Mouse (Mus musculus) limb, embryonic 11.5 days (tissue): ENCODE data around the gene Oip5. TPM values are rescaled to one million over a fixed set of nuclear protein-coding genes. Genes with fewer than 3 reads are reported as not detected.
"Not testable (repeated sequence)": the region's sequence is repeated elsewhere in the genome, so short reads cannot be mapped to it uniquely, and the experiment has no call there.

Experiments
- ATAC-seq: fragments of 200-750 bp; cut with Nextera tagmentation; 2 replicates; pipeline ENCODE4 v1.8.0; 2017; ENCODE audit warnings: low read depth; ENCODE audit not compliant: insufficient number of reproducible peaks, low FRiP score, low TSS enrichment
- DNase-seq: peaks from one replicate; pipeline ENCODE4 v3.0.0-alpha.2; 2015; ENCODE audit warnings: low spot score
- H3K27ac ChIP-seq: fragments of 300-500 bp; sonication (generic); replicated peaks from 2 replicates; pipeline ENCODE4 v1.5.1; 2014; ENCODE audit warnings: low read depth, mild to moderate bottlenecking, low read length
- H3K27me3 ChIP-seq: fragments of 300-500 bp; sonication (generic); 2 replicates; pipeline ENCODE4 v1.6.1; 2014; ENCODE audit warnings: mild to moderate bottlenecking, low read length, mixed read lengths; ENCODE audit not compliant: control insufficient read depth, insufficient read depth
- H3K36me3 ChIP-seq: fragments of 300-500 bp; sonication (generic); 2 replicates; pipeline ENCODE4 v1.6.1; 2014; ENCODE audit warnings: mild to moderate bottlenecking, low read length, moderate library complexity, mixed read lengths; ENCODE audit not compliant: control insufficient read depth, insufficient read depth
- H3K4me1 ChIP-seq: fragments of 300-500 bp; sonication (generic); 2 replicates; pipeline ENCODE4 v1.6.1; 2014; ENCODE audit warnings: low read length, mixed read lengths; ENCODE audit not compliant: control insufficient read depth, insufficient read depth
- H3K4me2 ChIP-seq: fragments of 300-500 bp; sonication (generic); 2 replicates; pipeline ENCODE4 v1.6.1; 2014; ENCODE audit warnings: low read depth, mild to moderate bottlenecking, moderate library complexity; ENCODE audit not compliant: severe bottlenecking
- H3K4me3 ChIP-seq: fragments of 300-500 bp; sonication (generic); 2 replicates; pipeline ENCODE4 v1.5.1; 2014; ENCODE audit warnings: low read depth, low read length
- H3K9ac ChIP-seq: fragments of 300-500 bp; sonication (generic); 2 replicates; pipeline ENCODE4 v1.6.1; 2014; ENCODE audit warnings: mild to moderate bottlenecking, low read length
- H3K9me3 ChIP-seq: fragments of 300-500 bp; sonication (generic); 2 replicates; pipeline ENCODE4 v1.6.1; 2016; ENCODE audit warnings: low read length; ENCODE audit not compliant: control insufficient read depth
- WGBS: fragments of 180-500 bp; shearing (Covaris S2); extraction: QIAGEN DNeasy Blood & Tissue Kit; methylation state at CpG from one replicate; pipeline ENCODE4 v1.1.7; 2014; 5-methylcytosine and 5-hydroxymethylcytosine counted together
- polyA plus RNA-seq: library from polyadenylated mRNA; unstranded; fragments of >200 nt; fragmentation: Nextera tagmentation; extraction: Ambion mirVana; gene quantifications from 2 replicates; pipeline ENCODE4 v1.2.1, GENCODE M21; 2014

Gene Oip5
- 33.0 and 35.6 TPM in 2 replicates for polyA plus RNA-seq

GRCm38 (mm10) chr2:119618199-119618982 lies at the start of gene Oip5, which contains the start of gene Nusap1:
Oip5 (minus strand) TSS chr2:119618469.
Nusap1 (plus strand) TSS chr2:119618298.
- Histone ChIP-seq H3K27ac (peak within 1 kb of the TSS; percentile 38), H3K36me3 (peaks cover 2% of the 10 kb centered on the region; the same call in 1 of the 2 replicates), H3K27me3 (no peaks in the 10 kb centered on the region), H3K4me1 (peaks cover 4% of the 10 kb centered on the region), H3K9ac (peak within 1 kb of the TSS; percentile 78), H3K4me2 (peak within 1 kb of the TSS; percentile 61), H3K9me3 (no peaks in the 10 kb centered on the region), H3K4me3 (peak within 1 kb of the TSS; percentile 84)
- WGBS = under 1% methylated on average over 55 of the region's 55 CpGs
- DNase-seq = peak; percentile 94
- ATAC-seq = peak; percentile 99

DNA sequence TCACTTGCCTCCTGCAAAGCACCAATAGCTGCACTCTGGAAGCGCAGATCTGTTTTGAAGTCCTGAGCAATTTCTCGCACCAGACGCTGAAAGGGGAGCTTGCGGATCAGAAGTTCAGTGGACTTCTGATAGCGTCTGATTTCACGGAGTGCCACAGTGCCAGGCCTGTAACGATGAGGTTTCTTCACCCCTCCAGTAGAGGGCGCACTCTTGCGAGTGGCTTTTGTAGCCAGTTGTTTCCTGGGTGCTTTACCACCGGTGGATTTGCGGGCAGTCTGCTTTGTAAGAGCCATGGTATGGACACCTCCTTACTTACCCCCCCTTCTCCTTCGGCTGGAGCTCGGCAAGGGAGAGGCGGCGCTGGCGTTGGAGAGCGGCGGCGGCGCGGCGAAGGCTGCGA lies 47.5 kb upstream of the Oip5 start:
- 74% methylated on average over 19 of the region's 23 CpGs for WGBS
- ATAC-seq, H3K4me2 ChIP-seq, H3K27me3 ChIP-seq, H3K9me3 ChIP-seq, H3K4me3 ChIP-seq, H3K36me3 ChIP-seq, H3K9ac ChIP-seq, DNase-seq, H3K4me1 ChIP-seq, H3K27ac ChIP-seq: not testable (repeated sequence)

- H3K27me3 ChIP-seq = no peaks in the 10 kb centered on the region
- no peak within 1 kb of the TSS for H3K27ac ChIP-seq
- H3K36me3 ChIP-seq = peaks cover 3% of the 10 kb centered on the region; the same call in 1 of the 2 replicates
- DNase-seq (peak; percentile 90), ATAC-seq (peak; percentile 79)
- H3K4me1 ChIP-seq = no peaks in the 10 kb centered on the region
- H3K9me3 ChIP-seq = no peaks in the 10 kb centered on the region
- WGBS = 1% methylated on average over 44 of the region's 44 CpGs
- peak within 1 kb of the TSS; percentile 75 for H3K4me2 ChIP-seq
- H3K9ac ChIP-seq = peak within 1 kb of the TSS; percentile 78
- peak within 1 kb of the TSS; percentile 63 for H3K4me3 ChIP-seq
Measured at GRCm38 (mm10) chr2:119662220-119663182, 44.2 kb upstream of the Oip5 start, which contains the start of gene Ndufaf1. Ndufaf1 (minus strand) TSS chr2:119662827.

DNA sequence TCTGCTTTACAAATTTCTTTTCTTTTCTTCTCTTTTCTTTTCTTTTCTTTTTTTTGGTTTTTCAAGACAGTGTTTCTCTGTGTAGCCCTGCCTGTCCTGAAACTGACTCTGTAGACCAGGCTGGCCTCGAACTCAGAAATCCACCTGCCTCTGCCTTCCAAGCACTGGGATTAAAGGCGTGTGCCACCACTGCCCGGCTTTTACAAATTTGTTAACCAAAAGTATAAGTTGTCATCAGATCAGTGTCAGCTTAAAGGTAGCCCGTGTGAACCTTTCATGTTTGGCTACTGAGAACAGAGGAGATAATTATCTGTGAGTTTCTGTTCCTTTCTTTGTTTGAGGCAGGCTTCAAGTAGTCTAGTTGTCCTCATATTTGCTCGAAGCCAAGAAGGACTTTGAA lies 26.0 kb upstream of the Oip5 start:
- H3K27me3 ChIP-seq = no peaks in the 10 kb centered on the region
- 90% methylated on average over 5 of the region's 5 CpGs for WGBS
- no peak overlapping the region for H3K4me2 ChIP-seq
- no peak overlapping the region for H3K9ac ChIP-seq
- no peak overlapping the region for H3K27ac ChIP-seq
- no peaks in the 10 kb centered on the region for H3K4me1 ChIP-seq
- no peaks in the 10 kb centered on the region for H3K9me3 ChIP-seq
- DNase-seq (no peak), ATAC-seq (no peak)
- peaks cover 30% of the 10 kb centered on the region for H3K36me3 ChIP-seq
- no peak overlapping the region for H3K4me3 ChIP-seq

DNA sequence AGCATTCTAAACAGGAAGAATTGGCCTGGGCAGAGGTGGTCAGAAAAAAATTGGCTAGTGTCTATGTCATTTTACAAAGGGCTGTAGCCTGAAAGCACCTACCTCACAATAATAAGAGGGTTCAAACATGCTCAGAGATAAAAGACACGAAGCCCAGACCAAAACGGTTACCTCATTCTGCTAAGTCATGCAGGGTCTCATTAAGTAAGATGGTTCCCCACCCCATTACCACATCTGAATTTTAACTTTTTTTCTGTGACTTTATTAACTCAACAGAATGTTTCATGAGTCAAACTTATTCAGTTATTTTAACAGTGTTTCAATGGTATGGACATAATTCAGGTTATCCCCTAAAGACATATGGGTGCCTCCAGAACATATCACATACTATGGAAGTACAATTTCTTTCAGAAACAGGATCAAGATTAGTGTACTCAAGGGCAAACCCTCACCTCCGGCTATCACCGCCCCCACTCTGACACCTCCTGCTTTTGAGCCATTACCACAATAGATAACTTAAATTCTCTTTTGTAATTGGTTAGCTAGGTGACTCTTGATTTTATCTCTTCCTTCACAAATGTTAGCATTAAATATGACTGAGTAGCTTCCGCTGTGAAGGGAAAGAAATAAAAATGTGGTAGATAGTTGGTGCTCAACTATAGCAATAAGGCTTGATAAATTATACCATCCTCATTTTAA lies 23.1 kb upstream of the Oip5 start:
- Histone ChIP-seq H3K9me3 (no peaks in the 10 kb centered on the region), H3K9ac (no peak overlapping the region), H3K27me3 (no peaks in the 10 kb centered on the region), H3K27ac (no peak overlapping the region), H3K36me3 (peaks cover 27% of the 10 kb centered on the region), H3K4me1 (no peaks in the 10 kb centered on the region), H3K4me2 (no peak overlapping the region), H3K4me3 (no peak overlapping the region)
- 96% methylated on average over 5 of the region's 5 CpGs for WGBS
- DNase-seq (no peak), ATAC-seq (no peak)

DNA sequence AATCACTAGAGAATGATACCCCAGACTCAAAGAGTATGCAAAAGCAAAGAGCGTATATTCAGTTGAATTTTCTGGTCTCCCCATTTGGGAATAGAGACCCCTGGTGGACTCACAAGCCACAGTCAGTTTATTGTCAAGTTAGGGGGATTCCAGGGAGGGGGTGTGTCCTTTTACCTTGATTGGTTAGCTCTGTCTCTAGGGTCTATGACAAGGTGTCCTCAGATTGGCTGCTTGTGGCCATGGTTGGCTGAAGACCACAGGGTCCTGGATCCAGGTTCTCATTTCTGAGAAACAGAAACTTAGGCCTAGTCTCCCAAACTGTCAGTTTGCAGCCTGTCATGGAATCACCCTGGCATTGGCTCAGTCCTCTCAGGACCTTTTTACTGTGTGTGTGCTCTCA lies 18.5 kb upstream of the Oip5 start:
- Histone ChIP-seq H3K4me1 (no peaks in the 10 kb centered on the region), H3K27me3 (no peaks in the 10 kb centered on the region), H3K4me2 (no peak overlapping the region), H3K4me3 (no peak overlapping the region), H3K36me3 (peaks cover 29% of the 10 kb centered on the region; the same call in 1 of the 2 replicates), H3K9ac (no peak overlapping the region), H3K9me3 (no peaks in the 10 kb centered on the region), H3K27ac (no peak overlapping the region)
- DNase-seq (no peak), ATAC-seq (no peak)
- WGBS = 83% methylated on average over 1 of the region's 1 CpGs

DNA sequence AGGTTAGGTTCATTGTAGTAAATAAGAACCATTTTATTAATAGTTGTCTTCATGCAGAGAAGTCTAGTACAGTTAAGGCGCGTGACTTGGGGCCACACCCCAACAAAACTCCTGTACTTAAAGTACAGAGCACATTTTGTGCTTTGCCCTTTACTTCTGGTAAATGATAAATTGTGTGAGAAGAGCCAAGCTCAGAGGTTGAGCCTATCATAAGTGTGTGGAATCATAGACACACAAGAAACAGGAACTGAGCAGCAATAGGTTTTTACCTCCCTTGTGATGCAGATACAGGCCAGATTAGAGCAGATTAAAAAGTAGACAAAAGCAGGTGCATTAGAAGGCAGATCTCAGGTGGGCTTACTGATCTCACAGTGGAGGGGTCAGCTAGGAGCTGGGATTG lies 3.0 kb upstream of the Oip5 start:
- Histone ChIP-seq H3K4me1 (peaks cover 4% of the 10 kb centered on the region), H3K9me3 (no peaks in the 10 kb centered on the region), H3K4me3 (no peak overlapping the region), H3K9ac (no peak overlapping the region), H3K4me2 (0 out of 2 replicates have a peak overlapping the region, but pooled peaks have one; percentile 2), H3K27ac (no peak overlapping the region), H3K27me3 (no peaks in the 10 kb centered on the region), H3K36me3 (peaks cover 2% of the 10 kb centered on the region; the same call in 1 of the 2 replicates)
- DNase-seq = no peak
- WGBS = 97% methylated on average over 2 of the region's 2 CpGs
- ATAC-seq = no peak

DNA sequence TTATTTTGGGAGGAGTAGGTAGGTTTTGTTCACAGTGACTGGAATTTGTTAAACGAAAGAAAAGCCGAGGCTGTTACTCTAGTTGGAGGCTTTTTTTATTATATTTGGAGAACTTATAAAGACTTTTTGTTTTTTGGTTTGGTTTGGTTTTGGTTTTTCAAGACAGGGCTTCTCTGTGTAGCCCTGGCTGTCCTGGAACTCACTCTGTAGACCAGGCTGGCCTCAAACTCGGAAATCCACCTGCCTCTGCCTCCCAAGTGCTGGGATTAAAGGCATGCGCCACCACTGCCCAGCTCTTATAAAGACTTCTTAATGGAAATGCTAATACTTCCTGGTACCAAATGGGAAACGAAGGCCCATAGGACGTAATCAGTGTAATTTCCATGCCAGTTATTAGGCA lies 733 bp upstream of the Oip5 start:
- not testable (repeated sequence) for H3K9ac ChIP-seq, H3K9me3 ChIP-seq, H3K4me1 ChIP-seq, H3K36me3 ChIP-seq, H3K27me3 ChIP-seq, ATAC-seq, DNase-seq
- Histone ChIP-seq H3K27ac (peak overlapping the region; percentile 38; the same call in 1 of the 2 replicates), H3K4me3 (peak overlapping the region; percentile 84), H3K4me2 (peak overlapping the region; percentile 44)
- WGBS = 24% methylated on average over 6 of the region's 6 CpGs
